In the genomic region with DNA sequence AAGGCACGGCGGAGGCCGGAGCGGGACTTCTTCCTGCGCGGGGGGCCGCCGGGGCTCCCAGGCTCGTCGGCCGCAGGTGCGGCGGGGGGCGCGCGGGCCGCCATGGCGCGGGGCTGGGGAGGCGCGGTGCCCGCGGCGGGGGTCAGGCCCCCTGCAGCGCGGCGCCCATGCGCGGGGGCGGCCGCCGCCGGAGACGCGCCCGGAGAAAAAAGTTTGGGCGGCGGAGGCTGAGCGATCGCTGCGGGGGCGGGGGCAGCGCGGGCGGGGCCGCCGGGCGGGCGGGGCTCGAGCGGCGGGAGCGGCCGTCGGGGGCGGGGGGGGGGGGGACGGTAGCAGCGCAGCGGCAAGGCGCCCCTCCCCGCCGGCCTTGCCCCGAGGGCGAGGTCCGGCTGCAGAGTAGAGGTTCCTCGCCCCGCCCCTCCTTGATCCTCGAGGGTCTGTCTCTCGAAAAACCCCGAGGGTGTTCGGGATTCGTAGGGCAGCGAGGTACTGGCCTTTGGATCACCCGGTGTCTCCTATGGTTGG, we compare ENCODE assay signal across 8 mouse cellular contexts. TPM values are rescaled to one million over a fixed set of nuclear protein-coding genes. Genes with fewer than 3 reads are reported as not detected.
A peak's percentile ranks its signal among the peaks of the same experiment; 100 is the strongest.
DNase-seq lines count a peak whose midpoint lies in the region; ATAC-seq lines count a peak whose summit lies in the region.

No protein-coding gene starts in this region.

- peak overlapping the region; percentile 79 for H3K9ac ChIP-seq in hindbrain, embryonic 16.5 days (ENCODE audit: low read depth, low read length)
- peak overlapping the region; percentile 77 for H3K9ac ChIP-seq in lung, embryonic 16.5 days (ENCODE audit: low read length)

- H3K9me3 ChIP-seq in hindbrain, embryonic 16.5 days (ENCODE audit: control insufficient read depth, low read length): no peaks in the 10 kb centered on the region
- no peaks in the 10 kb centered on the region for H3K9me3 ChIP-seq in lung, embryonic 16.5 days (ENCODE audit: control insufficient read depth, low read length)

- peaks cover 23% of the 10 kb centered on the region for H3K4me1 ChIP-seq in hindbrain, embryonic 16.5 days (ENCODE audit: control insufficient read depth, insufficient read depth, low read depth, low read length)
- peaks cover 44% of the 10 kb centered on the region for H3K4me1 ChIP-seq in lung, embryonic 16.5 days (replicated peaks; ENCODE audit: control insufficient read depth, insufficient read depth, low read length)

- no peaks in the 10 kb centered on the region for H3K36me3 ChIP-seq in hindbrain, embryonic 16.5 days (ENCODE audit: control insufficient read depth, insufficient read depth, low read length)
- H3K36me3 ChIP-seq in lung, embryonic 16.5 days (ENCODE audit: control insufficient read depth, insufficient read depth, low read length): no peaks in the 10 kb centered on the region

- peaks cover 35% of the 10 kb centered on the region for H3K27me3 ChIP-seq in hindbrain, embryonic 16.5 days (replicated peaks; ENCODE audit: control insufficient read depth, insufficient read depth, low read length)
- H3K27me3 ChIP-seq in lung, embryonic 16.5 days (ENCODE audit: control insufficient read depth, insufficient read depth, low read depth, low read length): peaks cover 13% of the 10 kb centered on the region

- WGBS in hindbrain, embryonic 16.5 days: under 1% methylated on average over 33 of the region's 74 CpGs
- WGBS in lung, embryonic 16.5 days: under 1% methylated on average over 28 of the region's 74 CpGs

- no peak for ATAC-seq in hindbrain, embryonic 16.5 days
- peak; percentile 18; the same call in 1 of the 2 replicates for ATAC-seq in lung, embryonic 16.5 days (ENCODE audit: low read depth)

- DNase-seq in kidney, adult 18-20 months: peak; percentile 45
- DNase-seq in kidney, adult 8-10 months: no peak
- DNase-seq in adrenal gland, postnatal 25 days: peak; percentile 63
- DNase-seq in ovary, postnatal 10 days (ENCODE audit: low spot score): no peak
- no peak for DNase-seq in B cell, adult 2 months
- DNase-seq in frontal cortex, postnatal 25 days (ENCODE audit: low spot score in 2 of 2): no peak

- H3K4me2 ChIP-seq in hindbrain, embryonic 16.5 days (ENCODE audit: low read length): peak overlapping the region; percentile 99
- H3K4me2 ChIP-seq in lung, embryonic 16.5 days (ENCODE audit: low read depth, low read length): peak overlapping the region; percentile 98

- H3K4me3 ChIP-seq in hindbrain, embryonic 16.5 days (ENCODE audit: low read length): peak overlapping the region; percentile 61
- peak overlapping the region; percentile 68 for H3K4me3 ChIP-seq in lung, embryonic 16.5 days (ENCODE audit: low read length)

- H3K27ac ChIP-seq in hindbrain, embryonic 16.5 days (ENCODE audit: low read depth, low read length): no peak overlapping the region
- peak overlapping the region; percentile 18; the same call in 1 of the 2 replicates for H3K27ac ChIP-seq in lung, embryonic 16.5 days (ENCODE audit: low read length)

RNA-seq across cellular contexts. Expression of gene C77080, which starts 12.9 kb away (rescaled TPM):
- total RNA-seq in adrenal gland, postnatal 25 days (2021): 14.5 and 17.8 TPM in 2 replicates
- polyA plus RNA-seq in hindbrain, embryonic 16.5 days (2015; fragmentation: Nextera tagmentation; extraction: Ambion mirVana): 7.0 and 10.8 TPM in 2 replicates
- polyA plus RNA-seq in lung, embryonic 16.5 days (2015; fragmentation: Nextera tagmentation; extraction: Ambion mirVana): 3.4 and 3.8 TPM in 2 replicates

RNA-seq across cellular contexts. Expression of gene Sync, which starts 39.1 kb away (rescaled TPM):
- 0.61 and 0.86 TPM in 2 replicates for total RNA-seq in adrenal gland, postnatal 25 days (2021)
- 1.7 and 1.9 TPM in 2 replicates for polyA plus RNA-seq in hindbrain, embryonic 16.5 days (2015; fragmentation: Nextera tagmentation; extraction: Ambion mirVana)
- polyA plus RNA-seq in lung, embryonic 16.5 days (2015; fragmentation: Nextera tagmentation; extraction: Ambion mirVana): 0.50 and 0.75 TPM in 2 replicates

RNA-seq across cellular contexts. Expression of gene Yars, which starts 58.7 kb away (rescaled TPM):
- total RNA-seq in adrenal gland, postnatal 25 days (2021): 96.4 and 99.5 TPM in 2 replicates
- 108 and 112 TPM in 2 replicates for polyA plus RNA-seq in hindbrain, embryonic 16.5 days (2015; fragmentation: Nextera tagmentation; extraction: Ambion mirVana)
- polyA plus RNA-seq in lung, embryonic 16.5 days (2015; fragmentation: Nextera tagmentation; extraction: Ambion mirVana): 58.5 and 61.2 TPM in 2 replicates

RNA-seq across cellular contexts. Expression of gene S100pbp, which starts 58.8 kb away (rescaled TPM):
- 25.1 and 27.5 TPM in 2 replicates for total RNA-seq in adrenal gland, postnatal 25 days (2021)
- polyA plus RNA-seq in hindbrain, embryonic 16.5 days (2015; fragmentation: Nextera tagmentation; extraction: Ambion mirVana): 19.1 and 21.6 TPM in 2 replicates
- 15.4 and 15.8 TPM in 2 replicates for polyA plus RNA-seq in lung, embryonic 16.5 days (2015; fragmentation: Nextera tagmentation; extraction: Ambion mirVana)

Comparison
In these comparisons a context has a peak if more than half of its experiments do, and no peak if none do; other contexts are left out.
1. DNase-seq: peak in kidney, adult 18-20 months (single experiment) and adrenal gland, postnatal 25 days (single experiment); none in kidney, adult 8-10 months (0 of 2), ovary, postnatal 10 days (single experiment), B cell, adult 2 months (0 of 2) and frontal cortex, postnatal 25 days (0 of 2).